Mouse (Mus musculus) heart, adult 9 months (tissue): Measurements from ENCODE around the gene Adap1.
"Not testable (repeated sequence)": the region's sequence is repeated elsewhere in the genome, so short reads cannot be mapped to it uniquely, and the experiment has no call there.

Experiments
- DNase-seq, 2 experiments: peaks; one replicate each; pipeline ENCODE4 v3.0.0; 2022; ENCODE audit warnings: low spot score in 2 of 2

Gene Adap1

DNA sequence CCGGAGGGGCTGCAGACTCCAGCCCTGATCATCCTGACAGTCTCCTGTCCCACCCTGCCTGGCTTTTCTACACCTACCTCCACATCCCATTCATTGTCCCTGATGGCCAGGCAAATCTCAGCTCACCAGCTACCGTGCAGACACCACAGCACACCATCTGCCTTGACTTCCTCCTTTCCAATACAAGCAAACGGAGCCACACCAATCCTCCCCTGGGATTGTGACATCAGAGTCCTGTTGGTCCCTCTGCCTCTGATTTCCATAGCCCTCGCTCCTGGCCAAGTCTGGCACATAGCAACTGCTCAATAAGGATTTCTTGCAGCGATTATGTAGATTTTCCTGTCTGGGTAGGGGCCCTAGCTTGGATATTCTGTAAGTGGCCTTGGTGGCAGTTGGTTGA is 25.7 kb upstream of the Adap1 start, which contains the start of gene Cox19:
Gene Cox19, minus strand, starts transcription at position 285 of the 400 bp plus-strand sequence.
- no peak for DNase-seq

GRCm38 (mm10) chr5:139349713-139350112 is 24.3 kb upstream of the Adap1 start:
- no peak for DNase-seq

DNA sequence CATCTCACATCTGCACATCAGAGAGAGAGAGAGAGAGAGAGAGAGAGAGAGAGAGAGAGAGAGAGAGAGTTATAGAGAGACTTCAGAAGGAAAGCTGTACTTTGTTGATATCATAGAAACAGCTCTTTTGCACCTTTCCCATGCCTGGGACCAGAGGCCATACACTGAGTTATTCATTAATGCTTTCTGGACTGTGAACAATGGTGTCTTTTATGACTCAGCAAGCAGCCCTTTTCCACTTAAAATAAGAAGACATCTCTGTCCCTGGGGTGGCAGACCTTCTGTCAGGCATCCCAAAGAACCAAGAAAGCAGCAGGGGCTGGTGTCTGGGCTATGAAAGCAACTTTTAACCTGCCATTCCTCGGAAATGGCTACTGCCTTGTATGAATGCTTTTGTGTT is 21.8 kb upstream of the Adap1 start:
- DNase-seq, result no peak

GRCm38 (mm10) chr5:139345364-139345714 is 19.9 kb upstream of the Adap1 start:
- DNase-seq, result no peak

DNA sequence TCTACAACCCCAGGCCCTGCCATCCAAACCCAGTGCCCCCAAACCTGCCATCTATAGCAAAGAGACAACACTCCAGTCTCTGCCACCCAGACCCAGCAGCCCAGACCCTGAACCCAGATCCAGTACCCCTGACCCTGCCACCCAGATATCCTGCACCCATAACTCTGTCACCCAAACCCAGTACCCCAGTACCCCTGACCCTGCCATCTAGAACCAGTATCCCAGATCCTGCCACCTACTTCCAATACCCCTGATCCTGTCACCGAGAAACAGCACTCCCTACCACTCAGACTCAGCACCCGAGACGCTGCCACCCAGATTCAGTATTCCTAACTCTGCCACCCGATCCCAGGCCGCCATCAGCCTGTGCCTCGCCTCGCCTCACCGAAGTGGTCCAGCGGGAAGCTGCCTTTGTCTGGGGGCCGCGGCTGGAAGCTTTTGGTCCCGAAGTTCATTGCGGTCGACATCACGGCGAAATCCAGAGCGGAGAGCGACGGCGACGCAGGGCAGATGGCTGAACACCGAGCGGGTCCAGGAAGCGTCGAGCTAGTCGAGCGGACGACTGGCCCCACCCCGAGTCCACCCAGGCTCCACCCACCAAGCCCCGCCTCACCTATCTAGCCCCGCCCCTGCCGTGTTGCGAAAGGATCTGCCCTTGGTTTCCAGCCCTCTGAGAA is 19.4 kb upstream of the Adap1 start:
- DNase-seq, result peak; percentile 90 to 96

DNA sequence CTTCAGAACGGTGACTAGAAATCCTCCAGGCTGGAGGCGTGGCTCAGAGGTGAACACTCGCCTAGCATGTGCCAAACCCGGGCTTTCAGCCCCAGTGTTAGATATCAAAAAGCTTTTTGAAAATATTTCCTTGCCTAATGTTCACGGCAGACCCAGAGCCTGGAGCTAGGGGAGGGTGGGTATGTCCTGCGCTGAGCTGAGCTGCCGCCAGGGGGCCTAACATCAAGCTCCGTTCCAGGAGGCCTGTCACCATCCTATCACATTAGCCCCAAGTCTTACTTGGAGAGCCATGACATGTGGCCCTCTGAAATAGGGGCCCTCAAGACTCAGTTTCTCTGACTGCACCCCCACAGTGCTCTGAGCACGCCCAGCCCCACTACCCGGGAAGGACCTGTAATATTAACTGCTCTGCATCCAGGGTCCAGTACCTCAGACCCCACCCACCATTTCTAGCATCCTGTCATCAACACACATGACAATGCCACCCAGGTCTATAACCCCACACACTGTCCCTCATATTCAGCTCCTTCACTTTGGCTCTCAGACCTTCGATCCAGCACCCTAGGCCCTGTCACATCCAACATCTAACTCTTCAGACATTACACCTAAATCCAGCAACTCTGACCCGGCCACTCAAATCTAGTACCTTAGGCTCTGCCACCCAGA is 18.7 kb upstream of the Adap1 start:
- peak; percentile 77 for DNase-seq

DNA sequence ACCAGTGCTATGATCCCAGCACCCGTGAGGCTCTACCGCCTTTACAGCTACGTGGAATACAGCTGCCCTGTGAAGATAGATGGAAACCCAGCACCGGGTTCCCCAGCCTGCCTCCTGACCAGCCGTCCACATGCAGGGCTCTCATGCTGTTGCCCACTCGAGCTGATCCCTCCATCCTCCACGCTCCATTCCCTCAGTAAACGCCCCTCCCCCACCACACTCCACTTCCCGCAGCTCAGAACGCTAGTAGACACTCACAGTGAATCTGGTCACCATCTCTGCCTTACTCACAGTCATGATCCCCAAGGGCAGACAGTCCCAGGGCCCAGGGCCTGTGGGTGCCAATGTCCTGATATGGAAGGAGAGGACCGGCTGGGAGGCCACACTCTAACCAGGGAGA is 13.5 kb upstream of the Adap1 start:
- DNase-seq, result no peak

- DNase-seq, result no peak
Observed at GRCm38 (mm10) chr5:139338403-139338802, 13.0 kb upstream of the Adap1 start.

- peak in 1 of 2 experiments; percentile 49 for DNase-seq
Observed at GRCm38 (mm10) chr5:139337826-139338370, 12.5 kb upstream of the Adap1 start.

DNA sequence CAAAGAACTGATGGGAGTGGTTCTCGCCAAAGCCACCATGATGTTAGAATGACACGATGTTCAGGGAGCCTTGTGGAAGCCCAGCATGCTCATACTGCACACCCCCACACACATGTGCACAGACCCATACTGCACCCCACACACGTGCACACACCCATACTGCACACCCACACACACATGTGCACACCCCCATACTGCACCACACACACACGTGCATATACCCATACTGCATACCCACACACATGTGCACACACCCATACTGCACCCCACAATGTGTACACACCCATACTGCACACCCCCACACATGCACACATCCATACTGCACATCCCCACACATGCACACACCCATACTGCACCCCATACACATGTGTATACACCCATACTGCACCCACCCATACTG is 10.2 kb upstream of the Adap1 start:
- DNase-seq, result no peak

GRCm38 (mm10) chr5:139334394-139334793 is 9.0 kb upstream of the Adap1 start:
- not testable (repeated sequence) for DNase-seq

DNA sequence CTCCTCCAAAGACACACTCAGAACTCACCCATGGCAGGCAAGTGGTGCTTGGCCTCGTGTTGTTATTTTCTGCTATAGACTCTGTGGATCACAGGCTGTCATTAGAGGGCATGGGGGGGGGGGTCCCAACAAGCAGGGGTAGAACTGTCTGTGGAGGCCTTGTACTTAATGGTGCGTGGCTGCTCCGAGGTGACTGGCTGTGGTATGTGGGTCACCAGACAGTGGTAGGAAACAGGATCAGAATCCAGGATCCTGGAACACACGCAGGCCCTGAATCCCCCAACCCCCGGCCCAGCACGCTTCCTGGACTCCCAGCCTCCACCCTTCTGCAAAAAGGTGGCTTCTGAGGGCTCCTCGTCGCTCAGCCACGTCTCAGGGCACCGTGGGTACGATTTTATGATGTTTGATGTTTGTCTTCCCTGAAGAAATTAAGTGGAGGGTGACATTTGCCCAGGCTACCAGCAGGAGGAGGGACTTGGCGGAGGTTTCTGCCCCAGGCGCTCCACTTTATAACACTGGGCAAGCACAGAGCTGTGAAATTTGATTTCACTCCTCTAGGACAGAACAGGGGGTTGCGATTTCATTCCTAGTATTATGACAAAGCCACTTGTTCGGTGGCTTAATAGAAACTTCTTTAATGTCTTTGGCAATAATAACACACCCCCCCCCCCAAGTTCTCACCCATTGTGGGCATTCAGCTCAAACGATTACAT is 8.0 kb upstream of the Adap1 start:
- no peak for DNase-seq

DNA sequence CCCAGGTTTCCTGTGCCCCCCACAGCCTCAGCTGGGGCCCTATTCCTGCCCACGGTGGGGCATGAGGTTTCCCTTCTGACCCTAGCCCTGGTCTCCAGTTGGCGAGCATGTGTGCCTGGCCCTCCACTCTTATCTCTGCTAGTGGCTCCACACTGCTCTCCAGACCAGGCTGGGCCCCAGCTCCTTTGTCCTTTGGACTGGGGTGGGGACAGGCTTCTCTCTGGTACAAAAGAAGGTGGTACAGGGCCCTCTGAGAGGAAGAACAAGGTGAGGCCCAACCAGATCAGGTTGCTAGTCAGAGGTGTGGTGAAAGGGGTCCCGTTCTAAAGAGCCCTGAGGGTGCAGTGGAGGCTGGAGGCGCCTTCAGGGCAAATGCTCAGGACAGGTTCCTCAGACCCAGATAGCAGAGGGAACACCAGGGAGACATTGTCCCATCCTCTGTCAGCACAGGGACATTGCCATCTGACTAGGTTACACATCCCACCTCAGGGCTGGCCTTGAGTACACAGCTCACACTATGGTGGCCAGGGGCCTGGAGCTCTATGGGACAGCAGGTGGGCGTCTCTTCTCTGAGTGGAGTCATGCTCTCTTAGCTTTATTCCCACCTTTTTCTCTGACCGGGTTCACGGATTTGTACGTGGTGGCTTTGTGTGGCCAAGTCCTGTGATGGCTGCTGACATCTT is 7.3 kb upstream of the Adap1 start:
- DNase-seq, result no peak

- DNase-seq, result peak in 1 of 2 experiments; percentile 70
Observed at GRCm38 (mm10) chr5:139331742-139332141, 6.3 kb upstream of the Adap1 start.

DNA sequence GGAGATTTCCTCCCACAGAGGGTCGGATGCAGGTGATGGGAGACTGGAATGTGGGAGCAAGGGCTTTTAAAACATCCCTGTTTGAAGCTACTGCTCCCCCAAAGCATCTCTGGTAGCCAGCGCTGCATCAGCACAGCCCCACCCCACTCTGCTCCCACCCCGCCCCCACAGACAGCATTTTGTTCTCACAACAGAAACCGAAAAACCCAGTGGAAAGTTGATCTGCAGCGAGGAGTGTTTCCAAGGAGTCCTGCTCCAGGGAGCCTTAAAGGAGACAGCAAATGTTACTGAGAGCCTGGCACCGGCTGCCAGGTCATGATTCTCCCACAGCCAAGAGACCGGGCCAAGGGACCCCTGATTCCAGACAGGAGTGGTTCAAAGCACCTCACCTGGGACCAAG is 5.3 kb upstream of the Adap1 start:
- DNase-seq, result no peak

GRCm38 (mm10) chr5:139327634-139328020 is 2.2 kb upstream of the Adap1 start:
- DNase-seq, result no peak

DNA sequence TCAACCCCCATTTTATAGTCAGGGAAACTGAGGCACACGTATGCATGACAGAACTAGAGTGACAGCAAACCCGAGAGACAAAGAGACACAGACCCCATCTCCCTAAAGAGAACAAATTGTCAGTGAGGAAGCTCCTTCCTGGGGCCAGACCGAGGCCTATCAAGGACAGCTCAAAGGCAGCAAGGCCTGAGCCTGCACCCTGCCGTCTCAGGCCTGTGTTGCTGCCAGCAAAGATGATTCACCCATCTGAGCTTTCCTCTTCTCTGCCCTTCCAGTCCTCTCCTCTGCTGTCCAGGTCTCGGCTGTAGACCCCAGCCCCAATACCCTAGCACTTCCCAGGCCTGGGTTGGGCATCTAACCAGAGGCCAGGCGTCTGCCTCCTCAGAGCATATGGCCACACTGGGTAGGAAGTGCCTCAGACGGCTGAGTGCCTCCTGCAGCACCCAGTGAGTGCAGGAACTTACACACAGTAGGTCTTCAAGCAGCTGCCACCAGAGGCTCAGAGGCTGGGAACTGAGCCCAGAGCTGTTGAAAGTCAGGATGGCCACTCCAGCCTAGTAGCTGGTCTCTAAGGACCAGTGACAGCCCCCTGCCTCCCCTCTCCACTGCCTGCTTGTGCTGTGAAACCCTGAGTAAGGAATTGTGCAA is 1.7 kb upstream of the Adap1 start:
- no peak for DNase-seq

DNA sequence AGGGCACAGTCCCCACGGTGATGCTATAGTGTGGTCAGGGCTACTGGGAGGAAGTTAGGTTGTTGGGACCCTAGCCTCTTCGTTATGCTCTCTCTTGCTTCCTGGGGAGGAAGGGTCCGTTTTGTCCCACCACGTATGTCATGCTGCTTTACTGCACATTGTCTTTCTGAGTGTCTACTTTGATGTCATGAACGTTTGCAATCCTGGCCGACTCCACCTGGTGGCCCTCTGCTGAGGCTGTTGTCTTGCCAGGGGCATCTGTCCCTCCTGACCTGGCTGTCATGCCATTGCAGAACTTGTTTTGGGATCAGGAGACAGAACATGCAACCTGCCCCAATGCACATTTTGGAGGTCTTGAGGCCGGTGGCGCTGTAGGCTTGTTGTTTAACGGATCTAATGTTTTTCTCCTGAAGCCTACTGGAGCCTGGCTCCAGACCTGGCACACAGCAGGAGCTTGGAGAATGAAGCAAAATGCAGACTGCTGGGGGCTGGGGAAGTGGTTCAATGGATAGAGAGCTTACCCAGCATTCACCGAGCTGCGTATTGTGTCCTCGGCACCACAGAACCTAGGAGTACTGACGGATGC is 782 bp upstream of the Adap1 start:
- DNase-seq, result no peak

- peak in 1 of 2 experiments; percentile 24 for DNase-seq
Observed at GRCm38 (mm10) chr5:139324691-139325394, 579 bp downstream of the Adap1 start.

- DNase-seq, result no peak
Observed at GRCm38 (mm10) chr5:139324045-139324491, 1.4 kb downstream of the Adap1 start.
